Mouse (Mus musculus) heart, postnatal 14 days (tissue): Measurements from ENCODE around the gene Corin. TPM values are rescaled to one million over a fixed set of nuclear protein-coding genes. Genes with fewer than 3 reads are reported as not detected.

Source experiments
- DNase-seq, 2 experiments: peaks; one replicate each; pipeline ENCODE4 v3.0.0; 2021 to 2022
- intact Hi-C: fragments of 180-260 bp; cut with DNase I; formaldehyde crosslinking; loops from one replicate; pipeline ENCODE4 v1.15.1; 2025
- total RNA-seq, 2 experiments: library from RNA; stranded (reverse); gene quantifications; 2 replicates each; pipeline ENCODE4 v1.2.3; 2021

Gene Corin
- total RNA-seq, 2 experiments from 2014 or later = 99.7 to 132 TPM

GRCm38 (mm10) chr5:72335873-72336272 is 168.4 kb downstream of the Corin start:
- intact Hi-C loops = no loop called here
- no peak for DNase-seq

DNA sequence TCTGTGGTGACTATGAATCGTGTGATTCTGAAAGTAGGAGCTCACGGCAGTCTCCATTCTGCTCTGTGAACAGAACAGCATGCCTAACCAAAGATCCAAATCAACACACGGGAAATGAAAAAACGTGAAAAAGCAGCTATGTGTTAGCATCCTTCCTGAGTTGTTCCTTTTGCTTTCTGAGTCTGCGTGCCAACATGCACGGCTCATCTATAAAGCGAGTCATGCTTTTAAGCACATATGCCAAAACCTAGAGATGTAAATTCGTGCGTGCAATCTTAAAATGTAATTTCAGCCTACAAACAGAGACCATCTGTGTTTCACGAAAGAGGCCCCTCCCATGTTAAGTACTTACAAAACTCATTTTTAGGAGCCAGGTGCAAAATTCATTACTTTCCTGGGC is 171.4 kb downstream of the Corin start:
- no peak for DNase-seq
- intact Hi-C loops = no loop called here

- no peak for DNase-seq
- intact Hi-C loops = no loop called here
These were observed 173.1 kb downstream of the Corin start for GRCm38 (mm10) chr5:72331217-72331616.

- DNase-seq = no peak
- intact Hi-C loops = no loop called here
These were observed 173.6 kb downstream of the Corin start for GRCm38 (mm10) chr5:72330648-72331047.

DNA sequence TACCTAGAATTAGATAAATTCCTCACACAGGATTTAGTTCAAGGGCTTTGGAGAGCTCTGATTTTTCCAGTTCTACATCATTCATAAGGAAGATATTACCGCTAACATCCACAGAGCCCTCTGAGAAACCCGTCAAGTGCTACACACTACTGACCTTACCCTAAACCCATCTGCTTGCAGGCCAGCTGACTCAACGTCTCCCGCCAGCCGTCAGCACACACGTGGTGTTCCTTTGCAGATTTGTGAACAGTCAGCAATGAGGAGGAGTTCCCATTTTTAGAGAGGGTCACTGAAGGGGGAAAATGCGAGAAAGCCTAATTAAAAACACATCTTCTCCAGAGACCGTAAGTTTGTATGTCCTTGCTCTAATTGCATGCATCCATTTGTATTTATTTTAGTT is 174.8 kb downstream of the Corin start:
- no peak for DNase-seq
- intact Hi-C loops = no loop called here

DNA sequence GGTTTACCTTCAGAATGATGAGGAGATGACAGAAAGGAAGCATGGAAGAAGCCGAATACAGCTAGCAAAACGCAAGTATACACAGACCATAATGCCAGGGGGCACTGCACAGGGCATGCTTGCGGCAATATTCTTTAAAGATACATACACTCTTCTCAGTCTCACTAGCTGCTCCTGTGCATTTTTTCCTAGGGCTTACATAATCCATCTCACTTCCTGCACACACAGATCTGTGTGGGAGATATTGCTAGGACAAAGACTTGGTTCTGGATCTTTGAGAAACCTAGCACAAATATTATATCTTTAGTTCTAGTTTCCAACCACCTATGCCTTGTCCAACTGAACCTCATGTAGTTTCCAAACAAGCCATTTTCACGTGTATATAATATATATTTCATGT is 189.0 kb downstream of the Corin start:
- no peak for DNase-seq
- intact Hi-C loops = no loop called here

GRCm38 (mm10) chr5:72298418-72299104 is 205.7 kb downstream of the Corin start:
- no peak for DNase-seq
- intact Hi-C loops = no loop called here

DNA sequence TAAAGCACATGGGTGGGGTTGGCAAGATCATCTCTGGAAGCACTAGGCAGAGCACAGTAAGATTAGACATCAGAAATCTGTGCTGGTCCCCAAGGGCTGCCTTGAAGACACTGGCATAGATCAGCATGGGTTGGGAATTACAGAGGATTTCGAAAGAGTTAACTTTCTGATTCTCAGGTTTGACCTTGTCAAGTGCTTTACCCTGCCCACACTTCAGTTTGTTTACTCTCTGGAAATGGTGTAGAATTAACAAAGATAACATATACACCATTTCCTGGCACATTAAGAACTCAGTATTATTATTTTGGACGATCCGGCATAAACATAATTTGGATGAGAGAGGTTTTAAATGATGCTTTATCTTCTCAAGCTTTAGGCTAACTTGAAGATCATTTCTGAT is 219.2 kb downstream of the Corin start:
- intact Hi-C loops = no loop called here

GRCm38 (mm10) chr5:72282907-72283306 is 221.4 kb downstream of the Corin start:
- DNase-seq = no peak
- intact Hi-C loops = no loop called here

More for the DNA sequence above, 219.2 kb downstream of the Corin start:
- DNase-seq = no peak

- DNase-seq = peak in 1 of 2 experiments; percentile 52
- intact Hi-C loops = loop anchor here (1.0 to 2.0 kb wide), 3 partner anchors 67 to 97 kb away; no protein-coding TSS in a partner anchor
These were observed 234.6 kb downstream of the Corin start for GRCm38 (mm10) chr5:72269652-72270051.

- DNase-seq = no peak
- intact Hi-C loops = loop anchor here (1.0 to 2.0 kb wide), 2 partner anchors 66 to 94 kb away; no protein-coding TSS in a partner anchor
These were observed 235.1 kb downstream of the Corin start for GRCm38 (mm10) chr5:72269204-72269603.

DNA sequence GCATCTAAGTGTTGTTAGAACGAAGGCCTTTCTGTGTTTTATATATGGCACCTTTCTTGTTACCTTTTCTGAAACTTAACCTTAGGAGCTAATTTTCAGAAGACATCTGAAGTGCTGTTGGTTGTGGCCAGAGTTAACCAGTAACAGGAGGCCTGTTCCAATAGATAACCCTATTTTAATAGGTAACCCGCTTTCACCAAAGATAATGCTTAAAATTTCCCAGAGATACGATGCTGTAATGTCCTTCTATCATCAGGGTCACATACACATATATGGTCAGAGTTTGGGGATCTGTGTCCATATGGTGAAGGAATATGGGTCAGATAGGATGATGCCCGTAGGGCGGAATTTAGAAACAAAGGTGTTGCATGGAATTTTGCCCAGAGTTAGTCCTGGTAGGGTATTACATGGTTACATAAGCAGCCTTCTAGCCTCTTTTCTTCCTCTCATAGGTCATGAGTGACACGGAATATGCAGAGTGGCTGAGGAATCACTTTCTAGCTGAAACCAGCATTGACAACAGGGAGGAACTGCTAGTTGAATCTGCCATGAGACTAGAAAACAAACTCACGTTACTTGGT is 237.2 kb downstream of the Corin start:
- intact Hi-C loops = no loop called here
- DNase-seq = no peak

GRCm38 (mm10) chr5:72264195-72264751 is 240.0 kb downstream of the Corin start:
- intact Hi-C loops = no loop called here

DNA sequence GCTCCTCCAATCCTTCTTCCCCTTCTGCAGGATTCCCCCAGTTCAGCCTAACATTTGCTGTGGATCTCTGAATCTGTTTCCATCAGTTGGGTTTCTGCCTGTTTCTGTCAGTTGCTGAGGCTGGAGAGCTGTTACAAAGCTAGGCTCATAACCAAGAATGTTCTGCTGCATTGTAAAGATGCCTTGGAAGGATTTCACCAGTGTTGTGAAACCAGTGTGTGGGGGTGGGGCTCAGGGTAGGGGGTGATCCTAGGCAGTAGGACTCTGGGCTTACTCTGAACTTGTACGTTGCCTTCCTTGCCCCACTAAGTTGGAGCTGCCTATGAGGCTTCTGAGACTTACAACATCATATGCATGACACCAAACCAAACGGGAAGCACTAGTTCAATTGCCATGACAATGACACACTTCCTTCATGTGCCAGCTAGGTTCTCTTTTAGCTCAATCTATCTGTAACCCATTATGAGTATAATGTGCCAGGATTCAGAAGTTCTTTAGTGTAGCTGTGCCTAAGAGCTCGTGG is 242.4 kb downstream of the Corin start:
- intact Hi-C loops = no loop called here
- no peak for DNase-seq

More at GRCm38 (mm10) chr5:72264195-72264751, 240.0 kb downstream of the Corin start:
- no peak for DNase-seq

GRCm38 (mm10) chr5:72259298-72259621 is 245.0 kb downstream of the Corin start:
- no peak for DNase-seq
- intact Hi-C loops = no loop called here

DNA sequence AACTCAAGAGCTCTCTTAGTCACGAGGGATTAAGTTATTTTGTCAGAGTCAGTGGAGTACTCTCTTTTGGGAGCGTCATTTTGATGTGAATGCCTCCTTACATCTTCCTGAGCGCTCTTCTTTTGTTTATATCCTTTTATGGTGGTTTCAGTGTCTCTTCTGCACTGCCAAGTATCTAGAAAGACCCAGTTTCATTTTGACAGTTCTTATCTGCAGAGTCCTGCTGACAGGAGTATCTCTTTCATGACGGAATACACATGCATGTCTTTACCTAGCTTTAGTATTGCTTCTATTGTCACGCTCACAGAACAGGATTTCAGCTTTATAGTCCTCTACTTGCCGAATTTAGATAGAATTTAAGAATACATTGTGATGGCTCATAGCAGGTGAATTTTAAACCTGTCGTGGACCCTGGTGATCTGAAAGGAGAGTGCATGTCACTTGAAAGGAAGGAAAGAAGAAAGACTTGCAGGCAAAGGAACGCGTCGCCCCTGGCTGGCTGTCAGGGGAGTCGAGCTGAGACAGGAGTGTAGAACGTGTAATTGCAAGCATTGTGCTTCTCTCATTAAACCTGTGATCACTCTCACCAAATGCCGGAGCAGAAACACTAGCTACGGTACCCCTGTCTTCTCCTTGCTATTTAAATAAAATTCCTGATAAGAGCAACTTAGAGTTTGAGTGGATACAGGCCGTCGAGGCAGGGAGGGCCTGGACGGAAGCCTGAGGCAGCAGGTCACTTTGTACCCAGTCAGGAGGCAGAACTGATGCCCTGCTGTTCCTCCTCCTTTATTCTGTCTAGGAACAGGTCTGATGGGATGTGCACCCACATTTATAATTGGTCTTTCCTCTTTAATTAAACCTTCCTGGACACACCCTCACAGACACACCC is 245.6 kb downstream of the Corin start:
- no peak for DNase-seq
- intact Hi-C loops = no loop called here

DNA sequence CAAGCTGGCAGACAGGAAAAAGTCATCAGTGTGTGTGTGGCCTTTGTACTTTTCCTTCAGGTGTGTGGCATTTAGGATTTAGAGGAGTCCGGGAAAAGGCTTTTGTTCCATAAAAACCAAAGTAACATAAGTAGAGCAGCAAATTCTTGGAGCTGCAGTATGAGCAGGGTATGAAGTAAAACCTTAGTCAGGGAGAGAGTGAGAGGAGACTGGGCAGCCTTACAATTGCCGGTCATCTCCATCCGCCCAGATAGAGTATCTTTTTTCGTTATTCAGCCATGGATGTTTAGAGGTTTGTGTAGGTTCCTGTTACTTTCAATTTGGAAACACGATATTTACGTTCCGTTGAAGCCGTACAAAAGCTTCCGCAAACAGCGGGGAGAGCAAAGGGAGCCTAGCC is 247.2 kb downstream of the Corin start:
- intact Hi-C loops = no loop called here
- DNase-seq = no peak

GRCm38 (mm10) chr5:72254958-72255357 is 249.3 kb downstream of the Corin start:
- DNase-seq = no peak
- intact Hi-C loops = no loop called here

- intact Hi-C loops = no loop called here
These were observed 254.1 kb downstream of the Corin start for GRCm38 (mm10) chr5:72250180-72250579.

More at GRCm38 (mm10) chr5:72250180-72250579, 254.1 kb downstream of the Corin start:
- no peak for DNase-seq
